Mouse (Mus musculus): ENCODE results near the gene Elane.

The Elane gene

DNA sequence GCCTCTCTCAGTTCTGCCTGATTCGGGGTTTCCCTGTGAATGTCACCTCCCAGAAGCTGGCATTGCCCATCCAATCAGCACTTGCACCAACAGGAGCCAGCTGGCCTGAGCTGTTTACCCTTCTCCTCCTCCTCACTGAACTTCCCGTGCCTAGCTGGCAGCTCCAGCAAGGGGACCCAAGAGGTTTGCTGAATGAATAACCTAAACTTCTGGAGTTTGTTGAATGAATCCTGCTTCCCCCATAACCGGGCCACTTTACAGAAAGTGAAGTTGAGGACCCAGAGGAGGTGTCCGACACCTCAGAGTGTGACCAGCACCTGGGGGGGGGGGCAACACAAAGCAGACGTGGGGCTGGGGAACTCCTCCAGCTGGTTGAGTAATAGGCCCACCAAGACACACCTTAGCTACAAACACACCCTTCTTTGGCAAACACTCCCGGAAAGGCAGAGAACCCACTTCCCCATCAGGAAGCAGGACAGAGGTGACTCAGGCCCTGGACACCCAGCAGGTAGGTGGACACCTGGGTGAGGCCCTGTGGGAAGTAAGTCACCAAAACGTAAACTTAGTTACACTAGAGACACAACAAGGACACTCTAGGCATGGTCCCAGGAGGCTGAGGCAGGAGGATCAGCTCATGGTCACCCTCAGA lies 29.0 kb downstream of the Elane start:
- no peak for DNase-seq (ENCODE audit: low read depth)

DNA sequence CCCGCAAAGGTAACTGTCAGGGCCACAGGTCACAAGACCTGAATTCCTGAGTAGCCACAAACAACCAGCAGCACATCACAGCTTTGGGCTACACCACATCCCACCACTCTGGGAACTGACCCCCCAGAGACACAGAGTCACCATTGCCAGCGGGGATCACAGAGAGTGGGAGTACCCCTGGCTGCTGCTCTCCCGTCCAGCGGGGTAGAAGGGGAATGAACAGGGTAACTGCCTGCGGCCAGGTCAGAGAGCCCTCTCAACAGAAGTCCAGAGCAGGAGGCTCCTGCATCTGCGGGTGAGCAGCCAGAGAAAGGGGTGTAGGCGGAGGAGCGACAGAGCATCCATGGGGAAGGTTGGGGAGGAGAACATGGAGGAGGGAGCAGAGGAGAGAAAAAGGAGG lies 30.0 kb downstream of the Elane start:
- no peak for DNase-seq (ENCODE audit: low read depth)

DNA sequence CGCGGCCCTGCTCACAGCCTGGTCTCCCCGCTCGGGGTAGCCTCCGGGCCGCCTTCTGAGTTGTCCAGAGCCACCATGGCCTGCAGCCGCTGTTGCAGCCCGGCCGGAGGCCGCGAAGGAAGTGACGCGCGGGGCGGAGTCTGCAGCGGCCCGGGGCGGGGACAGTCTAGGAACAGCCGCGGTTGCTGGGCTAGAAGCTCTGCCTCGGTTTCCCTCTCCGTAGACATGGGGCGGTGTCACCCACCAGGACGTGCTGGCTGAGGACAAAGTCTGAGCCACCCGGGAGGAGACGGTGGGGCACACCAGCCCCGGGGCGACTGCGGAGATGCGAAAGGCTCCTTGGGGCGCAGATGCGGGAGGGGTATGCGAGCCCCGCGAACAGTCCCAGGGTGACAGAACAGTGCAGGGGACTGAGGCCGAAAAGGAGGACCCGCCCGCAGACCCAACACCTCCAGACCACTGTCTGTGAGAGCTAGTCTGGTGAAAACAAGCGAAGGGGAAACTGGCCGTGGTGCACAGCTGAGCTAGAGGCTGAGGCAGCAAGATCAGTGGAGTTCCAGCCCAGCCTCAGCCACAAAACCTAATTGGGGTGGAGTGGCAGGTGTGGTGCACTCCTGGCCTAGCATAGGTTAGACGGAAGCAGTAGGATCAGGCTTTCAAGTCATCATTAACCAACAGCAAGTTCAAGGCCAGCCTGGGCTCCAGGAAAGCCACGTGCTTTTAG lies 30.9 kb downstream of the Elane start, which contains the start of gene Kiss1r:
Gene Kiss1r, plus strand, starts transcription at position 164 of the 724 bp plus-strand sequence.
- no peak for DNase-seq (ENCODE audit: low read depth)

DNA sequence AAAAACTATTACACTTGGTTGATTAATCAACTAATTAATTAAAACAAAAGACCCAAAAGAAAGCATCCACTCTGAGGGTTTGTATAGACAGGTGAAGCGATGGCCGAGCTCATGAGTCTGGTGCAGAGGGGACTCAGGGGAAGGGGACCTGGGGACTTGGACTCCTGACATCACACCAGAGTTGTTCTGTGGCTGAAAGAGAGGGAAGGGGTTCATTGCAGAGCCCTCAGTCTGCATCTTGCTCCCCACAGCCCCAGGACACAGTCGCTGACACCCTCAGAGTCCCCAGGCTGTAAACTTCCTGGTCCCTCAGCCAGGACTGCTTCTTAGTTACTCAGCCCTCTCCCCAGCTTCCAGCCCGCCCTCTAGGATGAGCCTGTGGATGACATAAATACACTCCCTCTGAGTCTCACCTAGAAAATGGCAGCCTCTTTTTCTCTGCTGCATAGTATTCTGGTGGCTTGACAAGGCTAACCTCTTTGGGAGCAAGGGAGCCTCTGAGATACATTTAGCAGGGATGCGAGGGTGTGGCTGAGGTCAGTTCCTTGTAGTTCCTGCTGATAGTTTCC lies 31.6 kb downstream of the Elane start:
- DNase-seq (ENCODE audit: low read depth) = no peak

DNA sequence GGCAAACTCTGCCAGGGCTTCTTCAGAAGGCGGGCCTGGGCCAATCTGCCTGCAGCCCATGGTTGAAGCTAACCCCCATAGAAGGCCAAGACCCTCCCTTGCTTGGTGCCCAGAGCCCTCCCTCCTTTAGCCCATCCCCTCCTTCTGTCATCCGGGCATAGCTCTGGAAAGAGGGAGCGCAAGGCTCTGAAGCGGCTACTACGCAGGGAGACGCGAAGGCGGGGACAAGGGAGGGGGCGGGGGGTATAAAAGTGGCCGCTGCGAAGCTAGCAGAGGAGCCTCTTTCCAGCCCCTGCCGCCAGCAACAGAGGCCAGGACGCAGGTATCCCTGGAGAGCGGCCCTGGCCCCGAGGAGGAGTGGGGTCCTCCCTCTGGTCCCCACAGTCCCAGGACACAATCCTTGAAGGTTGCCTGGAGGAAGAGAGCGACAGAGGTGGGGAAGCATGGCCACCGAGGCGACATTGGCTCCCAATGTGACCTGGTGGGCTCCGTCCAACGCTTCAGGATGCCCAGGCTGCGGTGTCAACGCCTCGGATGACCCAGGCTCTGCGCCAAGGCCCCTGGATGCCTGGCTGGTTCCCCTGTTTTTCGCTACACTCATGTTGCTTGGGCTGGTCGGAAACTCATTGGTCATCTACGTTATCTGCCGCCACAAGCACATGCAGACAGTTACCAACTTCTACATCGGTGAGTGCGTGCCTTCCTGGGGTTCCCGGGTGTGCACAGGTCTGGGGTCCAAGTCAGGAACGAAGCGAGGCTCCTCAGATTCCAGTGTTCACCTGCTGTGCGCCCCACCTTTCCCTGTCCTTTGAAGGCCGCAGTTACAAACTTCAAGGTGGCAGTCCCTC lies 32.4 kb downstream of the Elane start:
- no peak for DNase-seq (ENCODE audit: low read depth)

DNA sequence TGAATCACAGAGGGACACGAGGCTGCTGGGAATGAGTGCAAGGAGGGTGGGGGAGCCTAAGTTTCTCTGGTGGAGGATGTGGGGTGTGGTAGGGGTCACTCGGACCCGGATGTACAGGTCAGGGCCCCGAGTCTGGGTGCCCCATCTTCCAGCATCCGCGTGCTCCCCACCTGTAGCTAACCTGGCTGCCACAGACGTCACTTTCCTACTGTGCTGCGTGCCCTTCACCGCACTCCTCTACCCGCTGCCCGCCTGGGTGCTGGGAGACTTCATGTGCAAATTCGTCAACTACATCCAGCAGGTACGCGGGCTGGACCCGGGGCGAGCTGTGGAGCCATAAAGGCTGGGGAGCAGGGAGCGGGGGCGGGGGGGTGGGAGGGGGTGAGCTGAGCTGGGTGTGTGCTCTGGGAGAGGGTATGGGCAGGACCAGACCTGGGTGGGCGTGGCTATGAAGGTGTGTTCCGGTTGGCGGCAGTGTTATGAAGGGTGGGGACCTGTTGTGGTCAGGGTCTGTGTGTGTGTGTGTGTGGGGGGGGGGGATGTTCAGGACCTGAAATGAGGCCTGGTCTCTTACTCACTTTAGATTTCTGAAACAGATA lies 33.3 kb downstream of the Elane start:
- DNase-seq (ENCODE audit: low read depth) = no peak

DNA sequence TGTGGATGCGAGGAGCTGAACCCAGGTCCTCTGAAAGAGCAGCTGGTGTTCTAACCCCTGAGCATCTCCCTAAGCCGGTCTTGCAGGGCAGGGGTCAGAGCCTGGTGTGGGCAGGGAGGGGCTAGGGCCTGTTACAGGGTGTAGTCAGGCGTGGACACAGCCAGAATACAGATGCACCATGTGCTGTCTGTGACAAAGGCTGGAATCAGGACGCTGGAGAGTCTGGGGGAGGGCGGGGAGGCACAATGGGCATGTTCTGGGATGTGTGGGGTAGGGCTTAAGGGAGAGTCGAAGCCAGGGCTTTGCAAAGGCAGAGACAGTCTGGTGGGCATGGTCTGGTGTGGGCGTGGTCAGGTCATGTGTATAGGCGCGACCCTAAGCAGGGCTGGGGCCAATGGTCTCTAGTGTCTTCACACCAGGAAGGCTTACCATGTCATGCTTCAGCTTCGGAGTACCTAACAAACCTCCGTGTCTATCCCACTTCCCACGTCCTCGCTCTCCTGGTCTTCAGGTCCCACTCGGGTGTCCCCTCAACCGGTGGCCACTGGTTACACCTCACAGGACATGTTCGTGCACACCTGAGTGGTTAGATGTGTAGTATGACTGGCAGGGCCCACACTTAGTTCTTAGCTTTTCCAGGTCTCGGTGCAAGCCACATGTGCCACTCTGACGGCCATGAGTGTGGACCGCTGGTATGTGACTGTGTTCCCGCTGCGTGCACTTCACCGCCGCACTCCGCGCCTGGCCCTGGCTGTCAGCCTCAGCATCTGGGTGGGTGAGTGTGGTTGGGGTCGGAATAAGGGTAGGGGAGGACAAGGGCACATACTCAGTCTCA lies 34.2 kb downstream of the Elane start:
- DNase-seq (ENCODE audit: low read depth) = no peak

DNA sequence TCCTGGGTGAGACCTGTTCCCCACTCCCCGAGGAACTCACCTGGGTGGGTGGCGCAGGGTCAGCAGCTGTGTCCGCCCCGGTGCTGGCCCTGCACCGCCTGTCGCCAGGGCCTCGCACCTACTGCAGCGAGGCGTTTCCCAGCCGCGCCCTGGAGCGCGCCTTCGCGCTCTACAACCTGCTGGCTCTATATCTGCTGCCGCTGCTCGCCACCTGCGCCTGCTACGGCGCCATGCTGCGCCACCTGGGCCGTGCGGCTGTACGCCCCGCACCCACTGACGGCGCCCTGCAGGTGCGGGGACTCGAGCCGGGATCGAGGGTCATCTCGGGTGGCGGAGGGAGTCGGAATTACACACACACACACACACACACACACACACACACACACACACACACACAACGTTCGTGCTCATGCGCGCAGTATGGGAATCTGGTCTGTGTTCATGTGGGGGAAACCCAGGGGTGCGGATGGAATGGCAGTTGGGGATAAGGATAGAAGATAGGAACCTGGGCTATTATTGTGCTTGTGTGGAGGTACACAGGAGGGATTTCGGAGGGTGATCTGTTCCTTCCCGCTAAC lies 35.0 kb downstream of the Elane start, which contains the start of gene R3hdm4:
Gene R3hdm4, minus strand, starts transcription at position 251 of the 578 bp plus-strand sequence.
- no peak for DNase-seq (ENCODE audit: low read depth)

DNA sequence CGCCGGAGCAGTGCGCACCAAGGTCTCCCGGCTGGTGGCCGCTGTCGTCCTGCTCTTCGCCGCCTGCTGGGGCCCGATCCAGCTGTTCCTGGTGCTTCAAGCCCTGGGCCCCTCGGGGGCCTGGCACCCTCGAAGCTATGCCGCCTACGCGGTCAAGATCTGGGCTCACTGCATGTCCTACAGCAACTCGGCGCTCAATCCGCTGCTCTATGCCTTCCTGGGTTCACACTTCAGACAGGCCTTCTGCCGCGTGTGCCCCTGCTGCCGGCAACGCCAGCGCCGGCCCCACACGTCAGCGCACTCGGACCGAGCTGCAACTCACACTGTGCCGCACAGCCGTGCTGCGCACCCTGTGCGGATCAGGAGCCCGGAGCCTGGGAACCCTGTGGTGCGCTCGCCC lies 35.5 kb downstream of the Elane start:
- no peak for DNase-seq (ENCODE audit: low read depth)

DNA sequence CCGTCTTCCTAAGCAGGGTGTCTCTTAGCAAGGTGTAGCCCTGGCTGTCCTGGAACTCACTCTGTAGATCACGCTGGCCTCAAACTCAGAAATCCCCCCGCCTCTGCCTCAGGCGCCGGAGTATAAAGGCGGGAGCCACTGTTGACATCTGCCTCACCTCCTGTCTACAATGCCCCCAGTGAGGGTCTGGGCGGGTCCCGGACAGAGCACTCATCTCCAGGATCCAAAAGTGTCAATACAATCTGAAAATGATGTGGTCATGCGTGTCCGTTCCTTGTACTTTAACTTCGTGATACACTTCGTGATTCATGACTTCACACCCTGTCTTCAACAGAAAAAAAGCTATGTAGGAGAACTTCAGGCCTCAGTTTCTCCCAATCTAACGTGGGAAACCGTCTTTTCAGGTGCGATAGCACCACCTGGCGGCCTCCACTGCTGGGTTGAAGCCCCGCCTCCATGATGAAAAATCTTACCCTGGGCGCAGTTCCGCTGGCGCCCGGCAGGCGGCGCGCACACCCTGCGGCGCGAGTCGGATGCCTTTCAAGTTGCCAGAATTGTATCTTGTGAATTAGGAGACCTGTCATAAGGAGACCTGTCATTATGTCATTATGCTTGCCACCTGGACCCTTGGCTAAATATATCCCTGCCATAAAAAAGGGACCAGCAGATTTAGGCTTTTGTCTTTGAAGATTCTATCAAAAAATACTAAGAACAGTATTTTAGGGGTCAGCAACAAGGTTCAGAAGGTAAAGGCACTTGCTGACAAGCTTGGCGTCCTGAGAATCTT lies 39.1 kb downstream of the Elane start:
- peak; percentile 79 for DNase-seq (ENCODE audit: low read depth)

DNA sequence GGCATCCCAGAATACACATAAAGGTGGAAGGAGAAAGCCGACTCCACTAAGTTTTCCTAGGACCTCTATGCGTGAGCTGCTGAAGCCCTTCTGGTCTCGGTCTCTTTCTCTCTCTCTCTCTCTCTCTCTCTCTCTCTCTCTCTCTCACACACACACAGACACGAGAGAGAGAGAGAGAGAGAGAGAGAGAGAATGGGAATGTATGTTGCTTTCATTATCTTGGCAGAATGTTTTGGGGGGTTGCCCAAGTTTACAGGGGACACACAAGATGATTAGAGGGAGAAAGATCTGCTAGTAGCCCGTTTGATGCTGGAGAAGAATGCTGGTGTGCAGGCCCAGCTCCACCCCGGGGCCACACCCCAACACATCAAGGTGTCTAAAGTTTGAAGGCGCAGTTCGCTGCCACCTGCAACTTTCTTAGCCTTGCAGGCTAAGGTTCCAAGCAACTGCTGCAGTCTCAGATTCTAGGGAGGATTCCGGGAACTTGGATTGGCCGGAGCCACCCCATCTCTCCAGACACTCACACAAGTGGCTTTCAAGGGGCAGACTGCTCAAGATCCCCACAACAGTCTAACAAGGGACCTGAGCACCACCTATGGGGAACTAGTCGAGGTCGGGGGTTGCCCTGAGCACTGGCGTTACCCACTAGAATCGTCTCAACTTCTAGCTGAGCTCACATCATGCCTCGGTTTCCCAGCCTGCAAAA lies 39.9 kb downstream of the Elane start:
- no peak for DNase-seq (ENCODE audit: low read depth)

DNA sequence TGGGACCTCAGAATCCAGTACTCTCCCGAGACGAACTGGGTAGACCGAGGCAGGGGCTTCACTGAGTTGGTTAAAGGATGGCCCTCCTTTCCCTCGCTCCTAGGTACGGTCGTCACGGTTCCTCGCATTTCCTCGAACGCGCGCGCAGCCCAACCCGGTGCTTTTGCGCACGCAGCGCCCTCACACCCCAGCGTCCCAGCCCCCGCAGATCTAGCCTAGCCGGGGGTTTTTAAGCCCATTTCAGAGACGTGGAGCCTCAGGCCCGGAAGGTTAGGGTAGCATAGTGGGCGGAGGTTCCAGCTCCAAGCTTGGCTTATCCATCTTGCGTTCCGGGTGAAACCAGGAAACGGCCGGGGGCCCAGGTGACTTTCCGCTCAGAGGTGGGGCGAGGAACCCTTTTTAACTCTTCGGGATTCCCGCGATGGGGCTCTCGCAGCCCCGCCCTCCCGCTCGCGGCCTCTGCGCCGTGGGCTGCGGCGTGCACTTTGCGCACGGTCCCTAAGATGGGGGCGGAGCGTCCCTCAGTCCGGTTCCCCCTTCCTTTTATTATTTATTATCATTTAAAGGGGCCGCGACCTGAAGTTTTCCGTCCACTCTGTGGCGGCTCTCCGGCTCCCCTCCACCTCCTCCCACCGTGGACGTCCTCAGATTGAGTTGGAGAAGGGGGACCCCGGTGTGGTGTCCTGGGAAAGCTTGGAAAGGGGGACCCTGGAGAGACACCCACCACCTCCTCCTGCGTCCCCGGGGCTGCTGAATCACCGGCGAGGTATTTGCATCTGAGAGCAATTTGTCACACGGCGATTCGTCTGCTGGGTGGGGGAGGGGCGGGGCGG lies 40.7 kb downstream of the Elane start, which contains the start of gene Arid3a:
Gene Arid3a, plus strand, starts transcription at position 553 of the 833 bp plus-strand sequence.
- peak; percentile 88 for DNase-seq (ENCODE audit: low read depth)

DNA sequence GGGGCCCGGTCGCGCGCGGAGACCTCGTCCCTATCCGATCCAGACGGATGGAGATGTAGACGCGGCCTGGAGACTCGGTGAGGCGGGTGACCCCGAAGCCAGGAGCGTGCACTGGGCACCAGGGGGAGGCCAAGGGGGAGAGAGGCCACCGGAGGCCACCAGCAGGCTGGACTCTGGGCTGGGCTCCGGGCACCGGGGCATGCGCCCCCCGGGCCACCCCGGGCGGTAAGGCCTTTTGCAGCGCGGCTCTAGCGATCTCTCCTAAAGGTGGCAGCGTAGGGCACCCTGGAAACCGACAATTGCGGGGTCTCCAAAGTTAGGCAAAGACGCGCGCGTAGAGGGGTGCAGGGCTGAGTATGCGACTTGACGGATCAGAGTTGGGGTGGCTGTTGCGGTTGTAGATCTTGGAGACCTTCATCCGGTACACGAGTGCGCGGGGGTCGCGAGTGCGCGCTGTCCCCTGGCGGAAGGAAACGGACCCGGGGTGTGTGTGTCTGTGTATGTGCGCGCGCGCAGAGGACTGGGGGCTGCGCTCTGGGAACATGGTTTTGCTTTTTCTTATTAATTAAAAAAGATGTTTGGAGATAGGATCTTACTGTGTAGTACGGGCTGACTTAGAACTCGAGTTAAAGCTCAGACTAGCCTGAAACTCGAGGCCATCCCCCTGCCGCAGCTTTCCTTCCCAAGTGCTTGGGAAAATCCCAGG lies 41.4 kb downstream of the Elane start:
- no peak for DNase-seq (ENCODE audit: low read depth)

DNA sequence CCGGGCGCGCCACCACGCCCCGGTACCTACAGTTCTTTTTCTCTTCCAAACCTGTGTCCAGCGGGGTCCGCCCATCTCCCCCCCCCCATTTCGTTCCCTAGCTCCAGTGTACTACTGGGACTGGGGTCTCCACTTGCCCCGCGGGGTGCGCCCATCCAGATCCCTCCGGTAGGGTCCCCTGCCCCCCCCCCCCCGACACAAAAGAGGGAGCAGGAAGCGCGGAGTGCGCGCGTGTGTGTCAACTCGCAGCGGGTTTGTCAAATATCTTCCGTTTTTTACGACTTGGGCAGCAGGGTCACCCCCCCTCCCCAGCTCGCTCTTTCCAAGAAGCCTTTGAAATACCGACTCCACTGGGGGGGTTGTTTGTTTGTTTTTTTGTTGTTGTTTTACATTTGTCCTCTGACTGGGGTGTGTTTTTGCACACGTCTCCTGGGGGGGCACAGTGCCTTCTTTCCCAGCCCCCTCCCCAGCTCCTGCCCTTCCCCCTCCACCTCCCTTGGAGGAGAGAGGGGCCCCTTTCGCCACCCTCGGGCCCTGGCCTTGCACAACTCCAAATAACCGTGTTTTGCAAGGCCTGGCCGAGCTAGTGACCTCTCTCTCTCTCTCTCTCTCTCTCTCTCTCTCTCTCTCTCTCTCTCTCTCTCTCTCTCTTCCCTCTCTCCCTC lies 42.1 kb downstream of the Elane start:
- no peak for DNase-seq (ENCODE audit: low read depth)

DNA sequence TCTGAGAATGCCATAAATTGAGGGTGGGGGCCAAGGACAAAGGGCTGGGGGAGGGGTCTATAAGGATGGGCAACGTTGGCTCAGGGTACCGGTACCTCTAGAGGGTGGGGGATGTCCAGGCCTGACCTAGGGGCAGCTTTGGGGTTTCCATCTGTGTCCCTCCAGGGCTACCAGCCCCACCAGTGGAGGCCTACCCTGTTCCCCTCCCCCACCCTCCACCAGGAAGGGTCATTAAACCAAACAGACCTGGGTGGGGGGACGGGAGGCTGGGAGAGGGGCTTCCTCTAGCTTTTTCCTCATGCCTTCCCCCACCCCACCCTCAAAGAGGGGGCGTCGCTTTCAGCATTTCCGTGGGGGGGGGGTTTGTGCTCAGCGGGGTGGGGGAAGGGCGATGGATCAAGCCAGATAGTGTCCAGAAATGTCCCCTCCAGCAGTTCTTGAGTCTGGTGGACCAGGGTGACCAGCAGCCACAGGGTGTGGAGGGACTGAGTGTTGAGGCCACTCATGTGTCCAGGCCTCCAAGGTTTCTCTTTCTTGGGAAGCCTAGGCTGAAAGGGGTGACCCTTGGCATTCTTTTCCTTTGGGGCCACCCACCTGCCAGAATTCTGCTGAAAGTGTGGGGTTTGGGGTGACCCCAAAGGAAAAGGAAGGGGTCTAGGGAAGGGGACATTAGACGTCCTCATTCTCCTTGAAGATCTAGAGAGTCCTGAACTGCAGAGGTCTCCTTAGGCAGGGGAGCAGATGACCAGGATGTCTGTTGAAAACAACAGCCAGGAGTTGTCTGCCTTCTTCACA lies 43.1 kb downstream of the Elane start:
- no peak for DNase-seq (ENCODE audit: low read depth)

All from c-Kit-positive CD71-negative TER-119-negative erythroid progenitor cells, embryonic 14.5 days (primary cell).